Mouse (Mus musculus) olfactory bulb, adult 2 months (tissue): ENCODE results near the gene Naglu.

Experiments used
- CTCF ChIP-seq: fragments of 200-500 bp; IDR thresholded peaks from 2 replicates; pipeline ENCODE4 v1.5.1; 2012; ENCODE audit warnings: low read depth, mild to moderate bottlenecking, low read length, moderate library complexity; ENCODE audit not compliant: insufficient read depth
- POLR2A ChIP-seq: fragments of 200-500 bp; IDR thresholded peaks from 2 replicates; pipeline ENCODE4 v1.6.1; 2012; ENCODE audit warnings: mild to moderate bottlenecking, low read depth, low read length, moderate library complexity; ENCODE audit not compliant: insufficient read depth

DNA sequence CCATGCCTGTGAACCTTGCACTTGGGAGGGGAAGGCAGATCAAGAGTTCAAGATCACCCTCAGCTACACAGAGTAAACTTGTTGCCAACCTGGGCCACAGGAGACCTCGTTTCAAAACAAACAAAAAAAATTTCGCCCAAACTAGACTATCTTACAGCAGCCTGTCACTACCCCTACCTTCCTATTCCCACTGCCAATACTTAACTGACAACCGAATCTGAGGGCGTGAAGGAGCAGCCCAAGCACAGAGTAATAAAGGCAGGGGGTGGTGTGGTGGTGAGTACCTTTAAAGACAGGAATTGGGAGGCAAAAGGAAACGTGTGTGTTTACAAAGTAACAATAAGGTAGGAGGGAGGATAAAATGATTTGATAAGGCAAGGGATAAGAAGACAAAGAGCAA lies 40.9 kb downstream of the Naglu start:
- TF ChIP-seq POLR2A, result no peak
- no peak for TF ChIP-seq CTCF
